In genomic region chr14:56575969-56576901, GRCm38 (mm10) we compare ENCODE assay signal across 8 mouse cellular contexts. TPM values are rescaled to one million over a fixed set of nuclear protein-coding genes. Genes with fewer than 3 reads are reported as not detected.
DNase-seq lines count a peak whose midpoint lies in the region; ATAC-seq lines count a peak whose summit lies in the region.

No protein-coding gene starts in this region.

- H3K27me3 ChIP-seq in kidney, embryonic 16.5 days (ENCODE audit: insufficient read depth, low read length) = no peaks in the 10 kb centered on the region
- H3K27me3 ChIP-seq in embryonic facial prominence, embryonic 10.5 days (replicated peaks; ENCODE audit: low read depth, poor library complexity, severe bottlenecking) = peaks cover 4% of the 10 kb centered on the region; the same call in 1 of the 2 replicates
- no peaks in the 10 kb centered on the region for H3K27me3 ChIP-seq in intestine, embryonic 14.5 days (replicated peaks; ENCODE audit: control insufficient read depth, insufficient read depth, low read length)
- no peaks in the 10 kb centered on the region for H3K27me3 ChIP-seq in neural tube, embryonic 14.5 days (ENCODE audit: control insufficient read depth, insufficient read depth, low read length)

- H3K4me2 ChIP-seq in kidney, embryonic 16.5 days (replicated peaks; ENCODE audit: low read depth, low read length) = peak overlapping the region; percentile 78
- H3K4me2 ChIP-seq in intestine, embryonic 14.5 days (ENCODE audit: low read length) = peak overlapping the region; percentile 55
- peak overlapping the region; percentile 46; the same call in 1 of the 2 replicates for H3K4me2 ChIP-seq in neural tube, embryonic 14.5 days (ENCODE audit: low read depth, low read length)

- H3K36me3 ChIP-seq in kidney, embryonic 16.5 days (ENCODE audit: insufficient read depth, low read length) = no peaks in the 10 kb centered on the region
- no peaks in the 10 kb centered on the region for H3K36me3 ChIP-seq in embryonic facial prominence, embryonic 10.5 days (replicated peaks)
- no peaks in the 10 kb centered on the region for H3K36me3 ChIP-seq in intestine, embryonic 14.5 days (ENCODE audit: control insufficient read depth, insufficient read depth, low read length)
- H3K36me3 ChIP-seq in neural tube, embryonic 14.5 days (ENCODE audit: control insufficient read depth, insufficient read depth, low read length) = no peaks in the 10 kb centered on the region

- no peak for ATAC-seq in kidney, embryonic 16.5 days (ENCODE audit: low FRiP score, low TSS enrichment)
- no peak for ATAC-seq in intestine, embryonic 14.5 days (replicated peaks; ENCODE audit: low FRiP score, low TSS enrichment, low read depth)
- no peak for ATAC-seq in neural tube, embryonic 14.5 days (ENCODE audit: low read depth)

- H3K27ac ChIP-seq in kidney, embryonic 16.5 days (ENCODE audit: low read length) = no peak overlapping the region
- no peak overlapping the region for H3K27ac ChIP-seq in embryonic facial prominence, embryonic 10.5 days (replicated peaks)
- no peak overlapping the region for H3K27ac ChIP-seq in intestine, embryonic 14.5 days (ENCODE audit: low read depth)
- H3K27ac ChIP-seq in neural tube, embryonic 14.5 days (ENCODE audit: low read depth, low read length) = no peak overlapping the region

- H3K4me3 ChIP-seq in kidney, embryonic 16.5 days (ENCODE audit: low read length) = peak overlapping the region; percentile 78
- H3K4me3 ChIP-seq in embryonic facial prominence, embryonic 10.5 days = peak overlapping the region; percentile 63
- peak overlapping the region; percentile 50 for H3K4me3 ChIP-seq in intestine, embryonic 14.5 days (ENCODE audit: low read depth, low read length)
- H3K4me3 ChIP-seq in neural tube, embryonic 14.5 days (ENCODE audit: low read depth, low read length) = no peak overlapping the region

- WGBS in kidney, embryonic 16.5 days = 58% methylated on average over 18 of the region's 18 CpGs
- 74% methylated on average over 18 of the region's 18 CpGs for WGBS in embryonic facial prominence, embryonic 10.5 days
- WGBS in intestine, embryonic 14.5 days = 74% methylated on average over 18 of the region's 18 CpGs
- WGBS in neural tube, embryonic 14.5 days = 77% methylated on average over 18 of the region's 18 CpGs

- H3K9ac ChIP-seq in kidney, embryonic 16.5 days (replicated peaks; ENCODE audit: low read length) = peak overlapping the region; percentile 82
- H3K9ac ChIP-seq in intestine, embryonic 14.5 days (ENCODE audit: low read length) = peak overlapping the region; percentile 45
- no peak overlapping the region for H3K9ac ChIP-seq in neural tube, embryonic 14.5 days (replicated peaks; ENCODE audit: low read depth, low read length)

- H3K9me3 ChIP-seq in kidney, embryonic 16.5 days (ENCODE audit: low read length) = no peaks in the 10 kb centered on the region
- H3K9me3 ChIP-seq in embryonic facial prominence, embryonic 10.5 days = no peaks in the 10 kb centered on the region
- H3K9me3 ChIP-seq in intestine, embryonic 14.5 days (ENCODE audit: control insufficient read depth, low read length) = no peaks in the 10 kb centered on the region
- H3K9me3 ChIP-seq in neural tube, embryonic 14.5 days (ENCODE audit: control insufficient read depth, low read length) = no peaks in the 10 kb centered on the region

- no peak for DNase-seq in kidney, postnatal 14 days
- DNase-seq in embryonic facial prominence, embryonic 10.5 days (ENCODE audit: low spot score) = no peak
- no peak for DNase-seq in intestine, embryonic 14.5 days (ENCODE audit: low spot score)
- no peak for DNase-seq in cerebellum, postnatal 25 days
- no peak for DNase-seq in layer of hippocampus, adult 11-12 months (ENCODE audit: low spot score)
- DNase-seq in left cerebral cortex, adult 11 months (ENCODE audit: low spot score) = no peak

- H3K4me1 ChIP-seq in kidney, embryonic 16.5 days (ENCODE audit: insufficient read depth, low read length) = peaks cover 15% of the 10 kb centered on the region
- H3K4me1 ChIP-seq in embryonic facial prominence, embryonic 10.5 days = peaks cover 20% of the 10 kb centered on the region
- no peaks in the 10 kb centered on the region for H3K4me1 ChIP-seq in intestine, embryonic 14.5 days (replicated peaks; ENCODE audit: control insufficient read depth, insufficient read depth, low read length)
- H3K4me1 ChIP-seq in neural tube, embryonic 14.5 days (ENCODE audit: control insufficient read depth, insufficient read depth, low read length) = peaks cover 4% of the 10 kb centered on the region

RNA-seq across cellular contexts. Expression of gene Parp4, which starts 0.8 kb away (rescaled TPM):
- 4.0 and 6.3 TPM in 2 replicates for polyA plus RNA-seq in kidney, embryonic 16.5 days (2015; fragmentation: Nextera tagmentation; extraction: Ambion mirVana)
- 2.0 and 2.2 TPM in 2 replicates for polyA plus RNA-seq in embryonic facial prominence, embryonic 10.5 days (2016; fragmentation: Nextera tagmentation; extraction: Ambion mirVana)
- 4.3 and 4.7 TPM in 2 replicates for polyA plus RNA-seq in intestine, embryonic 14.5 days (2014; fragmentation: Nextera tagmentation; extraction: Ambion mirVana)
- polyA plus RNA-seq in neural tube, embryonic 14.5 days (2014; fragmentation: Nextera tagmentation; extraction: Ambion mirVana) = 1.3 TPM in 2 replicates

RNA-seq across cellular contexts. Expression of gene Cenpj, which starts 1.0 kb away (rescaled TPM):
- polyA plus RNA-seq in kidney, embryonic 16.5 days (2015; fragmentation: Nextera tagmentation; extraction: Ambion mirVana) = 9.5 and 13.1 TPM in 2 replicates
- polyA plus RNA-seq in embryonic facial prominence, embryonic 10.5 days (2016; fragmentation: Nextera tagmentation; extraction: Ambion mirVana) = 20.9 and 21.3 TPM in 2 replicates
- 8.8 and 10.3 TPM in 2 replicates for polyA plus RNA-seq in intestine, embryonic 14.5 days (2014; fragmentation: Nextera tagmentation; extraction: Ambion mirVana)
- 5.1 TPM in 2 replicates for polyA plus RNA-seq in neural tube, embryonic 14.5 days (2014; fragmentation: Nextera tagmentation; extraction: Ambion mirVana)
